Mouse (Mus musculus) neural tube, embryonic 11.5 days (tissue): ENCODE measurements around the gene 1700084M14Rik. TPM values are rescaled to one million over a fixed set of nuclear protein-coding genes. Genes with fewer than 3 reads are reported as not detected.
"Not testable (repeated sequence)": the region's sequence is repeated elsewhere in the genome, so short reads cannot be mapped to it uniquely, and the experiment has no call there.

Experiments used
- ATAC-seq: fragments of 200-750 bp; cut with Nextera tagmentation; 2 replicates; pipeline ENCODE4 v1.8.0; 2017; ENCODE audit warnings: moderate number of reproducible peaks, mild to moderate bottlenecking, moderate TSS enrichment, moderate library complexity; ENCODE audit not compliant: insufficient read depth, low FRiP score, low TSS enrichment
- DNase-seq: peaks from one replicate; pipeline ENCODE4 v3.0.0-alpha.2; 2015; ENCODE audit warnings: low spot score
- H3K27ac ChIP-seq: fragments of 300-500 bp; sonication (generic); 2 replicates; pipeline ENCODE4 v1.5.1; 2014; ENCODE audit warnings: low read depth, mild to moderate bottlenecking, low read length
- H3K27me3 ChIP-seq: fragments of 300-500 bp; sonication (generic); 2 replicates; pipeline ENCODE4 v1.6.1; 2014; ENCODE audit warnings: mild to moderate bottlenecking, low read length, mixed read lengths; ENCODE audit not compliant: control insufficient read depth, insufficient read depth
- H3K36me3 ChIP-seq: fragments of 300-500 bp; sonication (generic); 2 replicates; pipeline ENCODE4 v1.6.1; 2014; ENCODE audit warnings: mild to moderate bottlenecking, low read length, moderate library complexity, mixed read lengths; ENCODE audit not compliant: control insufficient read depth, insufficient read depth
- H3K4me1 ChIP-seq: fragments of 300-500 bp; sonication (generic); 2 replicates; pipeline ENCODE4 v1.6.1; 2014; ENCODE audit warnings: low read length, mixed read lengths; ENCODE audit not compliant: control insufficient read depth, insufficient read depth
- H3K4me2 ChIP-seq: fragments of 300-500 bp; sonication (generic); 2 replicates; pipeline ENCODE4 v1.6.1; 2014; ENCODE audit warnings: low read depth, mild to moderate bottlenecking, moderate library complexity
- H3K4me3 ChIP-seq: fragments of 300-500 bp; sonication (generic); 2 replicates; pipeline ENCODE4 v1.5.1; 2014; ENCODE audit warnings: low read depth, low read length
- H3K9ac ChIP-seq: fragments of 300-500 bp; sonication (generic); 2 replicates; pipeline ENCODE4 v1.6.1; 2014; ENCODE audit warnings: mild to moderate bottlenecking, low read length
- H3K9me3 ChIP-seq: fragments of 300-500 bp; sonication (generic); 2 replicates; pipeline ENCODE4 v1.6.1; 2016; ENCODE audit warnings: low read length; ENCODE audit not compliant: control insufficient read depth
- WGBS: fragments of 180-500 bp; shearing (Covaris S2); extraction: QIAGEN DNeasy Blood & Tissue Kit; methylation state at CpG from one replicate; pipeline ENCODE4 v1.1.7; 2014; 5-methylcytosine and 5-hydroxymethylcytosine counted together
- polyA plus RNA-seq: library from polyadenylated mRNA; unstranded; fragments of >200 nt; fragmentation: Nextera tagmentation; extraction: Ambion mirVana; gene quantifications from 2 replicates; pipeline ENCODE4 v1.2.1, GENCODE M21; 2014

Gene 1700084M14Rik
- polyA plus RNA-seq: not detected in 2 replicates

DNA sequence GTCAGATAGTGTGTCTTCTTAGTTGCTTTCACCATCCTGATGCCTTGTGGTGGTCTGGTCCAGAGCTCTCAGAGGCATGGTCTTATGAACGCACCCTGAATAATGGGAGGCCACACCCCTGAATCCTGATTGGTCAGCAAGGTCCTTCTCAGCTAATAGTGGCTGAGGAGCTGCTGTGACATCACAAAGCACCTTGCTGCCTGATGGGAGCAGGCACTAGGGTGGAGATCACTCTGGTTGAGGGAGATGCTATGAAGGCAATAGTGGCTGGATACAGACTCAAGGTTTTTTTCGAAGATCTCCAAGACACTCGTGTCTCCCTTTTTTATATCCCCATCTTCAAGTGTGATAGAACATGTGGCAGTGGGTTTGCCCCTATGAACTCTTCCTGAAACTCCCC, at the start of gene 1700084M14Rik:
1700084M14Rik (minus strand) TSS at position 101 of the 400 bp plus-strand sequence.
- not testable (repeated sequence) for DNase-seq, H3K4me3 ChIP-seq, H3K36me3 ChIP-seq, H3K9me3 ChIP-seq, H3K4me1 ChIP-seq, H3K27me3 ChIP-seq, ATAC-seq, H3K9ac ChIP-seq, H3K27ac ChIP-seq, H3K4me2 ChIP-seq
- WGBS: 93% methylated on average over 3 of the region's 3 CpGs

Other genes with a start within 250 kb of the 1700084M14Rik start
- gene Mageb2, start 244.2 kb downstream of the 1700084M14Rik start, polyA plus RNA-seq: not detected in 2 replicates
- not detected in 2 replicates for gene Gm5072, start 183.4 kb downstream of the 1700084M14Rik start, polyA plus RNA-seq
- gene Gm8914, start 95.8 kb downstream of the 1700084M14Rik start, polyA plus RNA-seq: not detected in 2 replicates
- not detected in 2 replicates for gene Gm14781, start 56.3 kb upstream of the 1700084M14Rik start, polyA plus RNA-seq
- not detected in 2 replicates for gene Mageb5, start 207.1 kb upstream of the 1700084M14Rik start, polyA plus RNA-seq